Mouse (Mus musculus): Measurements from ENCODE around the gene Slc39a7.
"Not testable (repeated sequence)": the region's sequence is repeated elsewhere in the genome, so short reads cannot be mapped to it uniquely, and the experiment has no call there.

DNA sequence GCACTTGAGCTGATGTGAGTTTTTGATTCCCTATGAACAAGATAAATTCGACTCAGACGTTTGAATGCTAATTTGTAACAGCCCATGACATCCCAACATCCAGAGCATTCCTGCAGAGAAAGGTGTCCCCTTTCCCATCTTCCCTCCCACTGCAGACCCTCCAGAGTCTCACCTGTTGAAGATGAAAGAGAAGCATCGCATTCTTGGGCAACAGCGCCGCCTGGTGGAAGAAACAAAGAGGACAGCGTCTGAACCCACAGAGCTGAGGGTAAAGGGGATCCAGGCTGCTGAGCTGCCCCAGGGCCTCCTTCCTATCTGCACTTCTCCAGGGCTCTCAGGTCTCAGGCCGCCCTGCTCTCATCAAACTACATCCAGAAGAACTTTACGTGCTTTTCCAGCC, 49.3 kb downstream of the Slc39a7 start:
- TF ChIP-seq GATA1, TAL1 (IDR thresholded peaks at IDR 0.05; ENCODE audit: low read length): not testable (repeated sequence)
